23 mouse cellular contexts compared by ENCODE assay signal in the genomic region with DNA sequence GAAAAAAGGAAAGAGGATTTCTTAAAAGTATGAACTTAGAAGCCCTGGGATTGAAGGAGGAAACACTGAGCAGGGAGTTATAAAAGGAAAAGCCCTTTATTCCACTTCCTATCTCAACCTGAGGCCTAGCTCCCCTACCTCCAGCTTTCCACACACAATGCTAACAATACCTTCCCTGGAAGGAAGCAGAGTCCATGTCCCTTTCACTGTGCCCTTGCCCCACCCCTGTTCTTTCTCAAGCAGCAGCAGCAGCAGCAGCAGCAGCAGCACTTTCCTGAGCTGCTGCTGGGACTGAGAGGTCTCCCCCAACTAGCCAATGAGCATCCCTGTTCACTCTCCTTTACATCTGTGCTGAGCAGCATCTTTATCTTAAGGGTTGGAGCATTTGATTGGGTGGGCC.
"Had no signal": no experiment of that assay in that cellular context is flagged by ENCODE, and none has a peak within 500 bp of the region (broad histone marks: within the 10 kb centered on the region; RNA-seq: fewer than 3 reads in every experiment).

No protein-coding gene starts in this region.

- H3K27ac ChIP-seq: heart, adult 2 months; heart, embryonic 13.5 days; heart, embryonic 15.5 days; hindbrain, embryonic 13.5 days; hindbrain, embryonic 15.5 days; hindbrain, postnatal 0 days; layer of hippocampus, adult 2 months; left cerebral cortex, adult 2 months; limb, embryonic 10.5 days; limb, embryonic 12.5 days had no signal

- H3K9ac ChIP-seq: heart, embryonic 13.5 days; heart, embryonic 15.5 days; hindbrain, embryonic 13.5 days; hindbrain, embryonic 15.5 days; limb, embryonic 12.5 days had no signal

- DNase-seq: gastrocnemius, postnatal 14 days; gastrocnemius, postnatal 36 days; heart, adult 11 months; heart, adult 2 months; heart, postnatal 14 days; heart, postnatal 36 days; kidney, adult 18-20 months; kidney, adult 8-10 months; kidney, postnatal 10 days; kidney, postnatal 25 days; kidney, postnatal 4 days; liver had no signal

- H3K9me3 ChIP-seq: heart, embryonic 13.5 days; heart, embryonic 15.5 days; hindbrain, embryonic 13.5 days; hindbrain, embryonic 15.5 days; limb, embryonic 10.5 days; limb, embryonic 12.5 days had no signal

- H3K4me2 ChIP-seq: heart, embryonic 11.5 days; heart, embryonic 13.5 days; heart, embryonic 15.5 days; hindbrain, embryonic 13.5 days; hindbrain, embryonic 15.5 days; limb, embryonic 12.5 days; liver, embryonic 11.5 days had no signal

- H3K36me3 ChIP-seq: heart, embryonic 15.5 days; hindbrain, embryonic 13.5 days; hindbrain, embryonic 15.5 days; limb, embryonic 10.5 days; limb, embryonic 12.5 days had no signal

- H3K4me1 ChIP-seq: heart, embryonic 13.5 days; heart, embryonic 15.5 days; hindbrain, embryonic 13.5 days; hindbrain, embryonic 15.5 days; limb, embryonic 10.5 days; limb, embryonic 12.5 days had no signal

- H3K27me3 ChIP-seq: heart, embryonic 13.5 days; heart, embryonic 15.5 days; hindbrain, embryonic 13.5 days; hindbrain, embryonic 15.5 days; limb, embryonic 12.5 days had no signal

- ATAC-seq: hindbrain, postnatal 0 days had no signal

- H3K4me3 ChIP-seq: heart, adult 2 months; heart, embryonic 13.5 days; heart, embryonic 15.5 days; hindbrain, embryonic 13.5 days; hindbrain, embryonic 15.5 days; layer of hippocampus, adult 2 months; left cerebral cortex, adult 2 months; limb, embryonic 10.5 days; limb, embryonic 12.5 days had no signal
